Mouse (Mus musculus) CH12.LX (cell line): ENCODE data around the gene Ift22. TPM values are rescaled to one million over a fixed set of nuclear protein-coding genes. Genes with fewer than 3 reads are reported as not detected.

Experiments
- DNase-seq: peaks from one replicate; pipeline ENCODE4 v3.0.0-alpha.2; 2013; ENCODE audit errors: extremely low read depth
- H3K27ac ChIP-seq: 2 replicates; pipeline ENCODE4 v1.5.1; 2012; ENCODE audit warnings: low read depth, mild to moderate bottlenecking, control low read depth, moderate library complexity; ENCODE audit not compliant: insufficient read depth
- H3K27me3 ChIP-seq: replicated peaks from 2 replicates; pipeline ENCODE3; 2012; ENCODE audit warnings: inconsistent platforms
- H3K36me3 ChIP-seq, 2 experiments: replicated peaks in 1 of 2; 2 replicates each; pipeline versions ENCODE3 to v1.6.1; 2012; ENCODE audit warnings: inconsistent platforms in 1 of 2, low read length in 1 of 2, mild to moderate bottlenecking in 1 of 2, mixed read lengths in 1 of 2, moderate library complexity in 1 of 2; ENCODE audit not compliant: control insufficient read depth in 1 of 2, insufficient read depth in 1 of 2
- H3K4me1 ChIP-seq, 2 experiments: 2 replicates each; pipeline ENCODE4 v1.6.1; 2012; ENCODE audit warnings: inconsistent platforms in 1 of 2, moderate library complexity in 1 of 2; ENCODE audit not compliant: insufficient read depth in 2 of 2, control insufficient read depth in 1 of 2
- H3K4me2 ChIP-seq: 2 replicates; pipeline ENCODE4 v1.6.1; 2012; ENCODE audit warnings: low read depth, mild to moderate bottlenecking, control low read depth; ENCODE audit not compliant: poor library complexity, insufficient read depth, severe bottlenecking
- H3K4me3 ChIP-seq, 3 experiments: fragments of 150-350 bp in 1 of 3; sonication (generic) in 1 of 3; replicated peaks in 1 of 3; 2 replicates each; pipeline versions ENCODE3 to v1.5.1; 2011 to 2012; ENCODE audit warnings: low read depth in 2 of 3, low read length in 2 of 3, mild to moderate bottlenecking in 2 of 3, moderate library complexity in 2 of 3, control low read depth in 1 of 3, improper control_type of control experiment in 1 of 3, inconsistent platforms in 1 of 3, mixed read lengths in 1 of 3; ENCODE audit not compliant: poor library complexity in 1 of 3
- H3K79me2 ChIP-seq: replicated peaks from 2 replicates; pipeline ENCODE4 v1.6.1; 2012; ENCODE audit warnings: mild to moderate bottlenecking, moderate library complexity; ENCODE audit not compliant: control insufficient read depth, poor library complexity, insufficient read depth, severe bottlenecking; ENCODE audit errors: extremely low read depth
- H3K9ac ChIP-seq: 2 replicates; pipeline ENCODE4 v1.6.1; 2012; ENCODE audit warnings: low read depth, mild to moderate bottlenecking, control low read depth, moderate library complexity; ENCODE audit not compliant: insufficient read depth
- H3K9me3 ChIP-seq: replicated peaks from 2 replicates; pipeline ENCODE3; 2012; ENCODE audit warnings: low read length, inconsistent platforms, mixed read lengths
- CHD2 ChIP-seq: IDR thresholded peaks from 2 replicates; pipeline ENCODE4 v1.6.1; 2011; ENCODE audit warnings: low read length, improper control_type of control experiment
- E2F4 ChIP-seq: IDR thresholded peaks from 2 replicates; pipeline ENCODE4 v1.6.1; 2011; ENCODE audit warnings: low read depth, low read length, improper control_type of control experiment; ENCODE audit not compliant: insufficient replicate concordance
- ELF1 ChIP-seq: IDR thresholded peaks from 2 replicates; pipeline ENCODE4 v1.6.1; 2014; ENCODE audit warnings: low read depth, mild to moderate bottlenecking, inconsistent platforms, low read length, improper control_type of control experiment
- EP300 ChIP-seq: IDR thresholded peaks from 2 replicates; pipeline ENCODE4 v1.6.1; 2011; ENCODE audit warnings: low read length, improper control_type of control experiment
- HCFC1 ChIP-seq: IDR thresholded peaks from 2 replicates; pipeline ENCODE4 v1.6.1; 2012; ENCODE audit warnings: low read depth, mild to moderate bottlenecking, inconsistent platforms, low read length, improper control_type of control experiment
- IRF4 ChIP-seq: IDR thresholded peaks from 2 replicates; pipeline ENCODE4 v1.6.1; 2014; ENCODE audit warnings: low read depth, mild to moderate bottlenecking, inconsistent platforms, low read length, improper control_type of control experiment
- KAT2A ChIP-seq: IDR thresholded peaks from 2 replicates; pipeline ENCODE4 v1.6.1; 2012; ENCODE audit warnings: low read length, improper control_type of control experiment, inconsistent platforms; ENCODE audit not compliant: insufficient replicate concordance
- MAZ ChIP-seq: IDR thresholded peaks from 2 replicates; pipeline ENCODE4 v1.6.1; 2012; ENCODE audit warnings: low read depth, mild to moderate bottlenecking, inconsistent platforms, low read length, improper control_type of control experiment, moderate library complexity
- MEF2A ChIP-seq: IDR thresholded peaks from 2 replicates; pipeline ENCODE4 v1.6.1; 2014; ENCODE audit warnings: low read depth, mild to moderate bottlenecking, inconsistent platforms, low read length, improper control_type of control experiment, borderline replicate concordance
- MXI1 ChIP-seq: IDR thresholded peaks from 2 replicates; pipeline ENCODE4 v1.6.1; 2011; ENCODE audit warnings: mild to moderate bottlenecking, low read depth, low read length, improper control_type of control experiment
- MYC ChIP-seq: IDR thresholded peaks from 2 replicates; pipeline ENCODE4 v1.6.1; 2011; ENCODE audit warnings: low read depth, mild to moderate bottlenecking, improper control_type of control experiment, low read length
- NELFE ChIP-seq: IDR thresholded peaks from 2 replicates; pipeline ENCODE4 v1.6.1; 2011; ENCODE audit warnings: low read depth, low read length, improper control_type of control experiment
- NRF1 ChIP-seq: IDR thresholded peaks from 2 replicates; pipeline ENCODE4 v1.6.1; 2014; ENCODE audit warnings: low read depth, mild to moderate bottlenecking, inconsistent platforms, low read length, improper control_type of control experiment, moderate library complexity
- PAX5 ChIP-seq: IDR thresholded peaks from 2 replicates; pipeline ENCODE4 v1.6.1; 2012; ENCODE audit warnings: low read length, inconsistent platforms, mixed read lengths
- POLR2A ChIP-seq: IDR thresholded peaks from 2 replicates; pipeline ENCODE4 v1.6.1; 2011; ENCODE audit warnings: low read depth, mild to moderate bottlenecking, improper control_type of control experiment, low read length
- POLR2AphosphoS2 ChIP-seq: IDR thresholded peaks from 2 replicates; pipeline ENCODE4 v1.6.1; 2011; ENCODE audit warnings: low read depth, low read length, improper control_type of control experiment
- RCOR1 ChIP-seq: conservative IDR thresholded peaks from 2 replicates; pipeline ENCODE4 v1.6.1; 2012; ENCODE audit warnings: low read depth, mild to moderate bottlenecking, inconsistent platforms, low read length, improper control_type of control experiment
- SIN3A ChIP-seq: IDR thresholded peaks from 2 replicates; pipeline ENCODE4 v1.6.1; 2012; ENCODE audit warnings: low read length, improper control_type of control experiment, inconsistent platforms
- TCF12 ChIP-seq: IDR thresholded peaks from 2 replicates; pipeline ENCODE4 v1.6.1; 2014; ENCODE audit warnings: low read depth, mild to moderate bottlenecking, inconsistent platforms, low read length, improper control_type of control experiment
- UBTF ChIP-seq: IDR thresholded peaks from 2 replicates; pipeline ENCODE4 v1.6.1; 2012; ENCODE audit warnings: low read depth, mild to moderate bottlenecking, inconsistent platforms, low read length, improper control_type of control experiment, moderate library complexity
- ZC3H11A ChIP-seq: IDR thresholded peaks from 2 replicates; pipeline ENCODE4 v1.6.1; 2012; ENCODE audit warnings: low read depth, mild to moderate bottlenecking, inconsistent platforms, low read length, improper control_type of control experiment
- ZNF384 ChIP-seq: IDR thresholded peaks from 2 replicates; pipeline ENCODE4 v1.6.1; 2012; ENCODE audit warnings: low read depth, low read length, improper control_type of control experiment, inconsistent platforms
- dilution Hi-C: fragments of 300-500 bp; cut with MboI; formaldehyde crosslinking; loops from 2 replicates; pipeline ENCODE4 v1.14.3; 2020; ENCODE audit warnings: low sequenced_read_pairs; ENCODE audit not compliant: extremely low pct_unique_long_range_greater_than_20kb, extremely low pct_ligation_motif_present
- in situ Hi-C: fragments of 300-500 bp; cut with MboI; formaldehyde crosslinking; loops from 3 replicates; pipeline ENCODE4 v1.14.3; 2019; ENCODE audit warnings: low sequenced_read_pairs, low pct_ligation_motif_present, low pct_unique_long_range_greater_than_20kb, mixed read lengths
- polyA plus RNA-seq: library from polyadenylated mRNA; unstranded; fragments of >175 nt; gene quantifications from 2 replicates; pipeline ENCODE4 v1.2.1, GENCODE M21; 2012; ENCODE audit warnings: low read depth; ENCODE audit not compliant: insufficient read length
- total RNA-seq, 2 experiments: library from RNA; depleted of rRNA; stranded (reverse); fragments of 300-350 nt in 1 of 2; fragments of >200 nt in 1 of 2; gene quantifications; 2 replicates each; pipeline ENCODE4 v1.2.3; 2012 to 2014

Ift22 gene
- total RNA-seq (2012; rRNA removed) (16.8 and 20.7 TPM in 2 replicates), total RNA-seq (2014; rRNA removed) (18.5 and 20.5 TPM in 2 replicates), polyA plus RNA-seq (39.0 and 39.6 TPM in 2 replicates)

GRCm38 (mm10) chr5:136907991-136908857 lies at the start of gene Ift22:
Gene Ift22, plus strand, starts transcription at chr5:136908150.
- Histone ChIP-seq H3K4me1 (peaks cover 0 to 16% of the 10 kb centered on the region in 2 experiments; a peak in 2 of 4 replicates), H3K79me2 (no peaks in the 10 kb centered on the region), H3K4me3 (peak within 1 kb of the TSS; percentile 66 to 82 (median 80)), H3K27me3 (peaks cover 2% of the 10 kb centered on the region), H3K9ac (peak within 1 kb of the TSS; percentile 57), H3K4me2 (peak within 1 kb of the TSS; percentile 84), H3K36me3 (peaks cover 7 to 25% of the 10 kb centered on the region in 2 experiments), H3K27ac (no peak within 1 kb of the TSS), H3K9me3 (peaks cover 3% of the 10 kb centered on the region)
- DNase-seq: peak; percentile 79
- dilution Hi-C loops: no loop called here
- TF ChIP-seq KAT2A: peak; percentile 72; the same call in 1 of the 2 replicates
- no peak for TF ChIP-seq RCOR1
- TF ChIP-seq MAZ: 0 out of 2 replicates have a peak, but pooled peaks have one; percentile 29
- no peak for TF ChIP-seq POLR2AphosphoS2
- no peak for TF ChIP-seq UBTF
- peak; percentile 72 for TF ChIP-seq CHD2
- no peak for TF ChIP-seq ZC3H11A
- TF ChIP-seq PAX5: no peak
- peak; percentile 96 for TF ChIP-seq MXI1
- TF ChIP-seq ZNF384: no peak
- TF ChIP-seq NELFE: 0 out of 2 replicates have a peak, but pooled peaks have one; percentile 55
- peak; percentile 58 for TF ChIP-seq TCF12
- TF ChIP-seq HCFC1: peak; percentile 88
- TF ChIP-seq EP300: no peak
- peak; percentile 86 for TF ChIP-seq NRF1
- no peak for TF ChIP-seq MYC
- TF ChIP-seq E2F4: no peak
- peak; percentile 99 for TF ChIP-seq ELF1
- peak; percentile 51; the same call in 1 of the 2 replicates for TF ChIP-seq POLR2A
- peak; percentile 65 for TF ChIP-seq IRF4
- peak; percentile 37; the same call in 1 of the 2 replicates for TF ChIP-seq MEF2A
- TF ChIP-seq SIN3A: peak; percentile 97
- in situ Hi-C loops: no loop called here
